Mouse (Mus musculus) heart, adult 8-10 months (tissue): ENCODE results near the gene Rnf141. TPM values are rescaled to one million over a fixed set of nuclear protein-coding genes. Genes with fewer than 3 reads are reported as not detected.

Experiments
- DNase-seq: peaks from one replicate; pipeline ENCODE4 v3.0.0; 2022; ENCODE audit warnings: low spot score
- microRNA-seq: library from miRNA; unstranded; fragments of <30 nt; microRNA quantifications from one replicate; pipeline ENCODE4 v1.2.0, GENCODE M21; 2022
- total RNA-seq, 4 experiments: library from RNA; stranded (reverse); gene quantifications; 2 replicates each; pipeline ENCODE4 v1.2.4; 2022

Gene Rnf141
- total RNA-seq, 4 experiments from 2014 or later = 36.4 to 44.5 (median 39.8) TPM

DNA sequence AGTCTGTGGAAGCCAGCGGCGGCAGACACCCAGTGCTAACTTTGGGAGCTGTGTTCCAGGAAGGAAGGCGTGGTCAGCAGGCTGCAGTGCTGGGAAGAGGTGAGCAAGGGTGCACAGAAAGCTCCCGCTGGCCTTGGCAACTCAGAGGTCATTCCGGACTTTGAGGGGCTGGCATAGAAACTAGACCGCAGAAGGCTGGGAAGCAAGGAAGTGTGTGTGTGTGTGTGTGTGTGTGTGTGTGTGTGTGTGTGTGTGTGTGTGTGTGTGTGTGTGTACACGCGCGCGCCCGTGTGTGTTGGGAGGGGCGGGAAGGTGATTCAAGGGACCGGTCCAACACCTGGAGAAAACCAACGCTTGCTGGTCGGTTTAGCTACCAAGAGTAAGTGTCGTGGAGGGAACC lies 76.3 kb downstream of the Rnf141 start, which contains the start of gene Ampd3:
TSS of gene Ampd3 (plus strand) at position 206 of the 400 bp plus-strand sequence.
- no peak for DNase-seq

DNA sequence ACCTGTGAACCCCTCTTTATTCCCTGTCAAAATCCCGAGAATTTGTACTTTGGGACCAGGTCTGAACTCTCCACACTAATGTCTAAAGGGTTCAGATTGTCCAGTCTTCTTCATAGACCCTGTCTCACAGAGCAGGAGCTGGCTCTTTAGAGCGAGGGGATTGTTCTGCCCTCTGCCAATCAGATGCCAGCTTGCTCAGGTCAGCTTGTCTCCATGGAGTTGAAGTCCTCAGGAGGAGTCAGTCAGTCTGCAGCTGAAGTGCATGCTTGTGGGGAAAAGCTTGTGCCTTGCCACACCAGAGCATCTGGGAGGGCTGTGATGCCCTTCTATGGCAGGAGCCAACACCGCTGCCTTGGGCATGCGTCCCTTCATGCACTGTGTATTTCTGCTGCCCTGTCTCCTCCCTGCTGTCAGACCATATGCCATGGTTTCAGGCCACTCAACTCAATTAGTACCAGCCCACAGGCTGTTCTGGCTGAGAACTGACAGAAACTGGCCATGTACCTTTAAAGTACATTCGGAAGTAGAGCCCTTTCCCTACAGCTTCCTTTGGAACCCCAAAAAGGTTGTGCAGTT lies 81.6 kb downstream of the Rnf141 start:
- DNase-seq = no peak

DNA sequence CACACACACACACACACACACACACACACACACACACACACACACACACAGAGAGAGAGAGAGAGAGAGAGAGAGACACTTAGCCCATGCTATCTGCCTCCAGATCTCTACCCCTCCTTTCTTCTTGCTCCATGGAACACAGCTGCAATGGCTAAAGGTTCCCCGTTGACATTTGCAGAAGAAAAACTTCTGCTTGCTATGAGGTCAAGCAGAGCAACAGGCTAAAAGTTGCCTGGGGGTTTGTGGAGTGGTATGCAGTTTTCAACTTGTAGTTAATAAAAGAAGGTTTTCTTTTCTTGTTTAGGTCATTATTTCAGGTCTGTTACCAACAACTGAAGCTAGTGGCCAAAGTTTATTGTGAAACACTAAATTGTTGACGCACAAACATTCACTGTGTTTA lies 87.8 kb downstream of the Rnf141 start:
- DNase-seq = no peak

DNA sequence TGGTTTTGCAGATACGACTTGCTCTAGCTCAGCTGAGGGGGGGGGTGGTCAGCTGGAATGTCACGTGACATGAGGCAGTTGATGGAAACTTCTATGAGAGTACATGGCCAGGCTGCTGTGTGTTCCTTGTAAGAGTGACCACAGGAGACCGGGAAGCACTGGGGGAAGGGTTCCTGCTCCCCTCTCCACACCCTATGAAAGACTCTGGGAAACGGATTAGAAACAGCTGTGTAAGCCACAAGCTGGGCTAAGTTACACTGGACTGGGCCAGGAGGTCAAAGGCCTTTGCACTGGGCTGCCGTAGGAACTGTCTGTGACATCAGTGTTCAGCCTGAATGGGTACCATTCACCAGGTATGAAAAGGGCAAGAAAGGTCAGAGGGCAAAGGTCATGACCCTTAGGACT lies 90.3 kb downstream of the Rnf141 start:
- DNase-seq = peak; percentile 32

DNA sequence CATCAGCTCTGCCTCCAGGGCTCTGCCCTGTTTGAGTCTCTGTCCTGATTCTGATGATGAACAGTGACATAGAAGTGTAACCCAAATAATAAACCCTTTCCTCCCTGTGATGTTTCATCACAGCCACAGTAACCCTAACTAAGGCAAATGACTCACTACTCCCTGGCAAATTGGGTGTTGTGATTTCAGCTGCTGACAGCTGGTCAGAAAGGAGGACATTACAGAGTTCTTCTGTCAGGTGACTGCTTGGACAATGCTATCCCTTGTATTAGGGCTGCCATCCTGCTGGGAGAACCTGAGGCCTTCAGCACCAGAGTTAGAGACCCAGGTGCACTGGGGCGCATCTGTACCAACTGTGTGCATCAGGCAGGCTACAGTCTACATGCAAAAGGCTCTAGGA lies 90.9 kb downstream of the Rnf141 start:
- no peak for DNase-seq

DNA sequence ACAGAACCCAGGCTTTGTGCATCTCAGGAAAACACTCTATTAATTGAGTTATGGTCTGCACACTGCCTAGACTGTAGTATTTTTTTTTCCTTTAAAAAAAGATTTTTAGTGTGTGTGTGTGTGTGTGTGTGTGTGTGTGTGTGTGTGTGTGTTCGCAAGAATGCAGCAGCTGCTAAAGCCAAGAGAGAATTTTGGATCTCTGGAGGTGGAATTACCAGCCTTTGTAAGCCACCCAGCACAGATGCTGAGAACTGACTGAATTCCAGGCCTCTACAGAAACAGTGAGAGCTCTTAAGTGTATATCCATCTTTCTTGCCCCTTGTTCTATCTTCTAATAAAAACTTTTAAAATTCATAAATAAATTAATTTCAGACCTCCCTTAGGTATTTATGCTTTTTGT lies 92.6 kb downstream of the Rnf141 start:
- no peak for DNase-seq

DNA sequence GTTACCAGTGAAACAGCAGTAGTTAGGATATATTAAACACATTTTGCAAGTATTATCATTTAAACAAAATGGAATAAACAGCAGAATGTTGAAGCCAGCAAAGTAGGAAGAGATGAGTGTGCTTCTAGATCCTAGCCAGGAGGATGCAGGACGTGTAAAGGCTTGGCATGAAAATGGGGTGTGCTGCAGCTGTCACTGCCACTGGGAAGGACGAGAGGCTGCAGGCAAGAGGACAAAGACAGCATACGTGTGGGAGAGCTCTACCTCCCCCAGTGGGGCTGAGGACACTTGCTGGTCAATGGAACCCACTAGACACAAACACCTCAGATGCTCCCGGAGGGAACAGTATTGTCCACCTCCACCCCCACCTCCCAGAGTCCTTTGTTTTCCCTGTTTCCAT lies 93.4 kb downstream of the Rnf141 start:
- DNase-seq = no peak

Small RNAs within 50 kb of the gene (microRNA-seq; reads per million reads assigned to microRNA genes)
- gene Gm47282 = not detected

Other genes with a start within 250 kb of the Rnf141 start
- gene Sbf2, start 229.5 kb downstream of the Rnf141 start, total RNA-seq = 10 to 100 TPM; 36.1 to 45.7 (median 40.7) TPM
- 10 to 100 TPM in 3 of 4 experiments, 1 to 10 TPM in 1; 9.6 to 15.8 (median 12.2) TPM for gene Adm, start 216.8 kb downstream of the Rnf141 start, total RNA-seq
- gene Ampd3, start 76.3 kb downstream of the Rnf141 start, total RNA-seq = 10 to 100 TPM; 28.4 to 42.8 (median 34.3) TPM
- gene Lyve1, start 18.8 kb upstream of the Rnf141 start, total RNA-seq = 10 to 100 TPM; 10.4 to 16.8 (median 13.0) TPM
- 10 to 100 TPM; 12.7 to 15.6 (median 14.4) TPM for gene Mrvi1, start 138.0 kb upstream of the Rnf141 start, total RNA-seq
- 10 to 100 TPM; 11.3 to 18.2 (median 12.9) TPM for gene Ctr9, start 184.5 kb upstream of the Rnf141 start, total RNA-seq
- gene Eif4g2, start 238.6 kb upstream of the Rnf141 start, total RNA-seq = 1,000 to 10,000 TPM in 3 of 4 experiments, 100 to 1,000 TPM in 1; 989 to 1,111 (median 1,090) TPM